Mouse (Mus musculus) fibroblast of lung, adult 2 months (primary cell): Measurements from ENCODE around the gene Piga.

Source experiments
- DNase-seq: peaks from one replicate; pipeline ENCODE4 v3.0.0-alpha.2; 2011; ENCODE audit warnings: low read depth

The Piga gene

DNA sequence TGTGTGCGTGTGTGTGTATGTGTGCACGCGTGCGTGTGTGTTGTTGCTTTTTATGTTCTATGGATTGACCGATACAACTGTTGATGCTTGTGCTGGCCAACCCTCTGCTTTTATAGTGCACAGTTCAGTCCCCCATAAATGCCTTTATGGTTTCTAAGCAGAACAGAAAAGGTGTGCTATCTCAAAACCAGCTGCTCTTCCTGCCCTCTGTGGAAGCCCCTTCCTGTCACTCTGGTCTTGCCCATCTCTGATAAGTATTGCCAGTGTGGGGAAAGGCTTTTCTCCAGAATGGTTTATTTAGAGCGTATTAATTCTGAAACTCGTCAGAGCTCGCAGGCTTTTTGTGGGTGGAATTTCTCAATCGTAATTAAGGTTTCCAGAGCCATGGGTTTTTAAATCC lies 13.1 kb downstream of the Piga start:
- DNase-seq, result no peak

- no peak for DNase-seq
Observed at GRCm38 (mm10) chrX:164436709-164437108, 17.1 kb downstream of the Piga start, which contains the start of gene Asb11. TSS of gene Asb11 (plus strand) at chrX:164436994.

DNA sequence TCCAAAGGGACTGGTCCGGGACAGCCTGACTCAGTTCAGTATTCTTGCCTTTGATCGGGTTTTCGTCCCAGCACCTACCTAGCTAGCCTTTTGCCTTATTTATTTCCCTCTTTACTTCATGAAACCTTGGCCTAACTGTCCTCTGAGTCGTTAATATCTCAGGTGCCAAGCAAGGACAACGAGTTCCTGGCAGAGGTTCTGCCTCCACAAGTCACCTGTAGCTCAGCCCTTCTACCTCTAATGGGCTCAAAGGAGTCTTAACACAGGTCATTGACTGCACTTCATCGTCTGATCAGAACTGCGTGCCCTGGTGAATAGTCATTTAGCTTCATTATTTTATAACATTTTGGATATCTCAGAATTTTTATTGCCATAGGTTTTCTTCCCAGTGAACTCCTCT lies 19.9 kb downstream of the Piga start:
- DNase-seq, result no peak

DNA sequence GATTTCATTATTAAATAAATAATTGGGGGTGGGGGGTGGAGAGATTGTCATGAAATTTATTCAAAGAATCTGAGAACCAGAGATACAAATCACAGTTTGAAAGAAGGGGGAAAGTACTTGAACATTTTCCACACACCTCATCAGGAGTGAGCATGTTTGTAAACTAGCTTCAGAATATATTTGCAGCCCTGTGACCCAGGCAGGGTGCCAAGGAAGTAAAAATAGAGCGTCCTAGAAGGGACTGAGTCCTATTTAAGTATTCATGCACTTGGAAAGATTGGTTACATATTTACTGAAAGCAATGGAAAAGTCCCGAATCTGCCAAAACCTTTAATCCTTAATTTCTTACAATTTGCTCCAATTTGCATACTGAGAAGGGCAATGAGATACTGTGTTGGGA lies 20.6 kb downstream of the Piga start:
- no peak for DNase-seq

- no peak for DNase-seq
Observed at GRCm38 (mm10) chrX:164440703-164441102, 21.1 kb downstream of the Piga start.

DNA sequence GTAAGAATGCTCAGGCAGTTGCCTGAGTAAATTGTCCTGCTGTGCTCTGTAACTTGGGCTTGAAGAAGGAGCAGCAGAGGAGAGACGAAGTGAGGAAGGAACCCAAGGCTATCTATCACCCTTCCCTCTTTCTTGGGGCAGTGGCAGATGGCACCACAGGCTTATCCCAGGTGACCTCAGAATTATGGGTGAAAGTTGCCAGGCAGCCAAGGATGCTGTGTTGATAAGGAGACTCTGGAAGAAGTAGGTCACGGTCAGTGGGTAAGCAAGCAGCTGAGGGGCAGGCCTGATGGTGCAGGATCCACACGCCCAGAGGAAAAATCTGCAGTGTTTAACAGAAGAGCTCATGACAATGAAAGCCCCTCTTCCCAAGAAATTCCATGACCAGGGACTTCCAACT lies 21.7 kb downstream of the Piga start:
- no peak for DNase-seq

DNA sequence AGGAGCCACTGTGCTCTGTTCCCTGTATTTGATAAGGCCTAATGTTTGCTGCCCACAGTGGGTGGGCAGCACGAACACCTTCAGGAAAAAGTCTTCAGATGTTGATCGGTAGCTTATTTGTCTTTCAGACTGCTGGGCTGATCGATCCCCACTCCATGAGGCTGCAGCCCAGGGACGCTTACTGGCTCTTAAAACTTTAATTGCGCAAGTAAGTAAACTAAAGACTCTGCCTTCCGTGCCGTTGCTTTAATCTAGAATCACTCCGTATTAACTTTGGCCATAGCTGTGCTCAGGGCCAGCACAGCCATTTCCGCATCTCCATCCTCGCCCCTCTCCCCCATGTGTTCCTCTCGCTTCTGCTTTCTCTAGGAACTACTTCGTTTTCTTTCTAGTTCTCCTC lies 26.0 kb downstream of the Piga start:
- DNase-seq, result no peak

DNA sequence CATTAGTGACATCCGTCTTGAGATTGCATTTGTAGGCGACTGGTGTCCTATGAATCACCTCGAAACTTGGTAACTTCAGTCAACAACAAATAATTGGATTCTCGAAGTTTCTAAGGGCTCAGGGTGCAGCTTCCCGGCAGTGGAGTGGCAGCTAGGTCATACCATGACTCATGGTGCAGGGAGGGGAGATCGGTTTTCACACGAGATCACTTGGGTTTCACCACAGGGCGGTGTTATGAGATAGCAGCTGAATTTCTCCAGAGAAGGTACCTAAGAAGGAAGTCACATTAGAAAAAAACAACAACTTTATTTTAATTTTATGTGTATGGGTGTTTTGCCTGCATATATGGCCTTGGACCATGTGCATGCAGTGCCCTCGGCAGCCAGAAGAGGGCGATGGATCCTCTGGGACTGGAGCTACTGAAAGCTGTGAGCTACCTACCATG lies 26.5 kb downstream of the Piga start:
- DNase-seq, result no peak

- no peak for DNase-seq
Observed at GRCm38 (mm10) chrX:164446835-164447681, 27.5 kb downstream of the Piga start.

DNA sequence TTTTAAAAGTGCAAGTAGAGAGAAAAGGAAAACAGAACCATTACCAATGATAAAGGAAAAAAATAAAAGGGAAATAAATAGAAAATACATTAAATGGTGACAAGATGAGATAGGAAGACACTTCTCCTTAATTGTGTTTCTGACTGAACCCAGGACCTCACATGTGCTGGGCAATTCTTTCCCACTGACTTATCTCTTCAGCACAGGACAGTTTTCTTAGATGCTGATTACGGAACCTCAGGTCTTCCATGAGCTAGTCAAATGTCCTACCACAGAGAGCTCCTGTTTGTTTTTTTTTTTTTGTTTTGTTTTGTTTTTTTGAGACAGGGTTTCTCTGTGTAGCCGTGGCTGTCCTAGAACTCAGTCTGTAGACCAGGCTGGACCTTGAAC lies 28.1 kb downstream of the Piga start:
- DNase-seq, result no peak

DNA sequence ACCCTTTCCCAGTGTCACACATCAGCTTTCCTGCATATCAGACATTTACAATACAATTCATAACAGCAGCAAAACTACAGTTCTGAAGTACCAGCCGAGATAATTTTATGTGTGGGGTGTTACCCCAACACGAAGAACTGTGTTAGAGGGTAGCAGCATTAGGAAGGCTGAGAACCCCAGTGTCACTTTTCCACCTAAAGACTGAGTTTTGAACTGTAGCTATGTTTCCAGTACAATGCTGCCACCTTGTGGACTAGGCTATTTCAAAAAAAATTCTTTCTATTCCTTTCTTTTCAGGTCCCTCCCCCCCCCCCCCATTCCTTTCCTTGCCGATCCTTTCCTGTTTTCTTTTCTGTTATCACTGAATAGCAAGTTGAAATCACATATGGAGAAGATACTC lies 29.6 kb downstream of the Piga start:
- no peak for DNase-seq

DNA sequence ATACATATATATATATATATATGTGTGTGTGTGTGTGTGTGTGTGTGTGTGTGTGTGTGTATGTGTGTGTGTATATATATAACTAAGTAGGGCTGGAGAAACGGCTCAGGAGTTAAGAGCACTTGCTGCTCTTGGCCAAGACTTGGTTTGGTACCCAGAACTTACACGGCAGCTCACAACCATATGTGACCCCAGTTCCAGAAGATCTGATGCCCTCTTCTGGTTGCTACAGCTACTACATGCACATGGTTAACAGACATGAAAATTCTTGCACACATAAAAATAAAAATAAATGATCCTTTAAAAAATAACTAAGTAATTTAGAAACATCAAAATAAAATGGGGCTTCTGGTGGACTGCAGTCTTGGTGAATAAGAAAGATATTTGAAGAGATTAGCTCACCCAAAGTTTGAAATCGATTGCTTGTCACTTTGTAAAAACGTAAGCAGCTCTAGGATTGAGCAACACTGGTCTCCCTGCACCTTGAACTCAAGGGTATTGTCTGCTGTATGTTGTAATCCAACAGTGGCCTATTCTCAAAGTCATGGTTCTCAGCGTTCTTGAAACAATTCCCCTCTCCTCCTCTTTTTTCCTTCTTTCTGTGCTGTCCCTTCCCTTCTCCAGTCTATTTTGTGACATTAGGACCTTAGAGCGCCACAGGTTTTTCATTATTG lies 39.8 kb downstream of the Piga start:
- no peak for DNase-seq
